Mouse (Mus musculus) lung, postnatal 0 days (tissue): ENCODE measurements around the gene Defb45. TPM values are rescaled to one million over a fixed set of nuclear protein-coding genes. Genes with fewer than 3 reads are reported as not detected.

Experiments
- ATAC-seq: fragments of 200-750 bp; cut with Nextera tagmentation; 2 replicates; pipeline ENCODE4 v1.8.0; 2017; ENCODE audit warnings: moderate library complexity
- DNase-seq: peaks from one replicate; pipeline ENCODE4 v3.0.0-alpha.2; 2016; ENCODE audit warnings: low spot score
- H3K27ac ChIP-seq: fragments of 300-500 bp; sonication (generic); 2 replicates; pipeline ENCODE4 v1.5.1; 2014; ENCODE audit warnings: antibody characterized with exemption, mild to moderate bottlenecking, low read length, mixed read lengths
- H3K27me3 ChIP-seq: fragments of 300-500 bp; sonication (generic); replicated peaks from 2 replicates; pipeline ENCODE4 v1.6.1; 2014; ENCODE audit warnings: low read length, mixed read lengths; ENCODE audit not compliant: insufficient read depth
- H3K36me3 ChIP-seq: fragments of 300-500 bp; sonication (generic); 2 replicates; pipeline ENCODE4 v1.6.1; 2014; ENCODE audit warnings: low read length, mixed read lengths; ENCODE audit not compliant: insufficient read depth
- H3K4me1 ChIP-seq: fragments of 300-500 bp; sonication (generic); 2 replicates; pipeline ENCODE4 v1.6.1; 2014; ENCODE audit warnings: antibody characterized with exemption, low read depth, low read length, mixed read lengths; ENCODE audit not compliant: insufficient read depth
- H3K4me2 ChIP-seq: fragments of 300-500 bp; sonication (generic); replicated peaks from 2 replicates; pipeline ENCODE4 v1.6.1; 2014; ENCODE audit warnings: low read depth, mild to moderate bottlenecking, low read length, moderate library complexity, mixed read lengths
- H3K4me3 ChIP-seq: fragments of 300-500 bp; sonication (generic); 2 replicates; pipeline ENCODE4 v1.5.1; 2014; ENCODE audit warnings: low read depth, low read length
- H3K9ac ChIP-seq: fragments of 300-500 bp; sonication (generic); replicated peaks from 2 replicates; pipeline ENCODE4 v1.6.1; 2014; ENCODE audit warnings: low read depth, mild to moderate bottlenecking
- H3K9me3 ChIP-seq: fragments of 300-500 bp; sonication (generic); 2 replicates; pipeline ENCODE4 v1.6.1; 2016; ENCODE audit warnings: low read length, mixed read lengths
- CTCF ChIP-seq: IDR thresholded peaks from 2 replicates; pipeline ENCODE4 v1.5.1; 2016; ENCODE audit warnings: antibody characterized with exemption, mild to moderate bottlenecking
- EP300 ChIP-seq: IDR thresholded peaks from 2 replicates; pipeline ENCODE4 v1.6.1; 2016; ENCODE audit warnings: antibody characterized with exemption, mild to moderate bottlenecking, control low read depth
- WGBS: fragments of 180-500 bp; shearing (Covaris S2); extraction: QIAGEN DNeasy Blood & Tissue Kit; methylation state at CpG from one replicate; pipeline ENCODE4 v1.1.7; 2014; 5-methylcytosine and 5-hydroxymethylcytosine counted together
- polyA plus RNA-seq: library from polyadenylated mRNA; unstranded; fragments of >200 nt; fragmentation: Nextera tagmentation; extraction: Ambion mirVana; gene quantifications from 2 replicates; pipeline ENCODE4 v1.2.1, GENCODE M21; 2015

The Defb45 gene
- not detected in 2 replicates for polyA plus RNA-seq

DNA sequence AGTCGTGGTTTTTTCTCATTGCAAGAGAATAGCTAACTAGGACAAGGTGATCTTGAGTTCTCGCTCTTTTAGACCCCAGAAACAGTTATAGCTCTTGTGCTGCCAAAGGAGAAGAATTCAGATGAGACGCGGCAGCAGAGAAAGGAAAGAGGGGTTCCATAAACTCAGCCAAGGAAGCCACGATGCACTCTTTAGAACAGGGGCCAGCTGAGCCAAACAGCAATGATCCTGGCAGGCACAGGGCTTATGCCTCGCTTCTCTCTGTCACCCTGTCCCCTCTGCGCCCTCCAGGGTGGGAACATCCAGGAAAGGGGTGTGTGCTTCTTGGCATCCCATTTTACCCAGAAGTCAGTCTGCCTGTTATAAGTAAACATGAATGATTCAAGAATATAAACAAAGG is at the start of gene Defb45:
TSS of gene Defb45 (minus strand) at position 101 of the 400 bp plus-strand sequence.
- Histone ChIP-seq H3K9me3 (no peaks in the 10 kb centered on the region), H3K27ac (no peak within 1 kb of the TSS), H3K4me2 (no peak within 1 kb of the TSS), H3K36me3 (no peaks in the 10 kb centered on the region), H3K27me3 (no peaks in the 10 kb centered on the region), H3K4me1 (no peaks in the 10 kb centered on the region), H3K9ac (no peak within 1 kb of the TSS), H3K4me3 (no peak within 1 kb of the TSS)
- WGBS, result 55% methylated on average over 7 of the region's 7 CpGs
- no peak for TF ChIP-seq CTCF
- TF ChIP-seq EP300, result no peak
- ATAC-seq, result no peak
- no peak for DNase-seq

GRCm38 (mm10) chr2:152639406-152640113 is 40.4 kb upstream of the Defb45 start:
- Histone ChIP-seq H3K27ac (peak overlapping the region; percentile 81), H3K36me3 (no peaks in the 10 kb centered on the region), H3K4me2 (no peak overlapping the region), H3K27me3 (no peaks in the 10 kb centered on the region), H3K9ac (no peak overlapping the region), H3K4me3 (no peak overlapping the region), H3K9me3 (no peaks in the 10 kb centered on the region), H3K4me1 (peaks cover 5% of the 10 kb centered on the region; the same call in 1 of the 2 replicates)
- 29% methylated on average over 11 of the region's 11 CpGs for WGBS
- no peak for TF ChIP-seq CTCF
- TF ChIP-seq EP300, result no peak
- DNase-seq (peak; percentile 53), ATAC-seq (peak; percentile 29)

DNA sequence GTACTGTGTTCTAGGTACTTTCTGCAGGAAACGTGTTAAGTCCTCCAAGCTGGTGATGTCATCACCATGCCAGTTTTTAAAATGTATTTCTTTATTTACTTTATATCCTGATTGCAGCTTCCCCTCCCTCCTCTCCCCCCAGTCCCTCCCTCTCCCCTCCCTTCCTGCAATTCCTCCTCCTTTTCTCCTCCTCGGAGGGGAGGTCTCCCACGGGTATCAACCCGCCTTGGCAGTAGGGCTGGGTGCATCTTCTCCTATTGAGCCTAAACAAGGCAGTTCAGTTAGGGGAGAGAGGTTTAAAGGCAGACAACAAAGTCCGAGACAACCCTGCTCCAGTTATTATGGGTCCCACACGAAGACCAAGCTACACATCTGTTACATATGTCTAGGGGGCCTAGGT is 39.7 kb upstream of the Defb45 start:
- H3K9ac ChIP-seq, result no peak overlapping the region
- H3K36me3 ChIP-seq, result 0 out of 2 replicates have a peak, but pooled peaks cover 3% of the 10 kb centered on the region
- no peak for ATAC-seq
- H3K27ac ChIP-seq, result peak overlapping the region; percentile 81
- 43% methylated on average over 6 of the region's 6 CpGs for WGBS
- DNase-seq, result peak; percentile 51
- no peak overlapping the region for H3K4me2 ChIP-seq
- no peaks in the 10 kb centered on the region for H3K27me3 ChIP-seq
- peaks cover 5% of the 10 kb centered on the region; the same call in 1 of the 2 replicates for H3K4me1 ChIP-seq
- H3K4me3 ChIP-seq, result no peak overlapping the region
- H3K9me3 ChIP-seq, result no peaks in the 10 kb centered on the region
- TF ChIP-seq EP300, result no peak
- TF ChIP-seq CTCF, result no peak

GRCm38 (mm10) chr2:152637381-152637780 is 38.2 kb upstream of the Defb45 start:
- no peak for TF ChIP-seq EP300
- no peak for TF ChIP-seq CTCF
- Histone ChIP-seq H3K9ac (no peak overlapping the region), H3K36me3 (0 out of 2 replicates have a peak, but pooled peaks cover 3% of the 10 kb centered on the region), H3K4me2 (no peak overlapping the region), H3K4me3 (no peak overlapping the region), H3K27ac (peak overlapping the region; percentile 88), H3K9me3 (no peaks in the 10 kb centered on the region), H3K4me1 (peaks cover 5% of the 10 kb centered on the region; the same call in 1 of the 2 replicates), H3K27me3 (no peaks in the 10 kb centered on the region)
- 77% methylated on average over 4 of the region's 4 CpGs for WGBS
- ATAC-seq, result no peak
- no peak for DNase-seq

- no peak for DNase-seq
- H3K27me3 ChIP-seq, result no peaks in the 10 kb centered on the region
- no peak overlapping the region for H3K4me2 ChIP-seq
- H3K4me1 ChIP-seq, result peaks cover 5% of the 10 kb centered on the region; the same call in 1 of the 2 replicates
- peak overlapping the region; percentile 88 for H3K27ac ChIP-seq
- no peaks in the 10 kb centered on the region for H3K9me3 ChIP-seq
- TF ChIP-seq CTCF, result no peak
- TF ChIP-seq EP300, result no peak
- no peak for ATAC-seq
- H3K9ac ChIP-seq, result no peak overlapping the region
- 54% methylated on average over 6 of the region's 6 CpGs for WGBS
- H3K36me3 ChIP-seq, result 0 out of 2 replicates have a peak, but pooled peaks cover 3% of the 10 kb centered on the region
- H3K4me3 ChIP-seq, result no peak overlapping the region
Observed at GRCm38 (mm10) chr2:152637006-152637322, 37.8 kb upstream of the Defb45 start.

DNA sequence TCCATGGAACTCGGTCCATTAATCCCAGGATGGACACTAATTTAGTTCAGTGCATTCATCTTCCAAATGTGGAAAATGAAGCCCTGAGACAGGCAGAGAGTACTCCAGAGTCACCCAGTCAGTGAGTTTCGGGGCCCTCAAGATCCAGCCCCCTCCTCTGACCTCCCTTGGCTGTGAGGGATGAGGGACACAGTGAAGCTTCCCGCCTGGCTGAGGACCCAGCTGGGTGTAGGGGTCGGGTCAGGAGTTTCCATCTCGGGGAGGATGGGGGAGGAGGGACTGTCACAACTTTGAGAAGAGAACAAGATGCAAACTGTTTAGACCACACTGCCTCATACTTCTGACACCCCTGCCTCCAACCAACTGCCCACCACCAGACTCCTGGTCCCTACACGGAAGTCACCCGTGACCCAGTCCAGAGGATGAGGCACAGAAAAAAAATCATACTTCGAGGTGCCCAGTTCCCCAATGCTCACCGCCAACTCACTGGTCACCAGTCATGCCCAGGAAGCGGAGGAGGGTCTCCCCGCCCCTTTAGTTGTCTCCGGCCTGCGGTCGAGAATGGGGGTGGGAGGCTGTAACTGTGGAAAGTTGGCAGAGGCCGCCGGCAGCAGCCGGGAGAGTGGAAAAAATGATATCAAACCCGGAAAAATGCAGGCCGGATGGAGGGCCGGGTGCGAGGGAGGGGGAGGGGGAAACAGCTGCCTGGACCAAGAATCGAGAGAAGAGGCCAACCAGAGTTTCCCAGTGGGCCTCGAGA is 37.2 kb upstream of the Defb45 start:
- H3K9ac ChIP-seq, result no peak overlapping the region
- WGBS, result 38% methylated on average over 23 of the region's 23 CpGs
- peak; percentile 92 for DNase-seq
- H3K4me3 ChIP-seq, result no peak overlapping the region
- peaks cover 5% of the 10 kb centered on the region; the same call in 1 of the 2 replicates for H3K4me1 ChIP-seq
- peak overlapping the region; percentile 88 for H3K27ac ChIP-seq
- 0 out of 2 replicates have a peak, but pooled peaks cover 3% of the 10 kb centered on the region for H3K36me3 ChIP-seq
- ATAC-seq, result peak; percentile 90
- TF ChIP-seq EP300, result no peak; the same call in none of the 2 replicates
- 0 out of 2 replicates have a peak overlapping the region, but pooled peaks have one; percentile 12 for H3K4me2 ChIP-seq
- no peaks in the 10 kb centered on the region for H3K9me3 ChIP-seq
- H3K27me3 ChIP-seq, result no peaks in the 10 kb centered on the region
